Mouse (Mus musculus) thymus, adult 2 months (tissue): Measurements from ENCODE around the gene Mynn. TPM values are rescaled to one million over a fixed set of nuclear protein-coding genes. Genes with fewer than 3 reads are reported as not detected.

Experiments used
- DNase-seq: peaks from one replicate; pipeline ENCODE4 v3.0.0; 2021
- H3K27ac ChIP-seq: fragments of 200-500 bp; 2 replicates; pipeline ENCODE4 v1.5.1; 2012; ENCODE audit warnings: low read length, control low read depth; ENCODE audit not compliant: control insufficient read depth, insufficient read depth
- H3K27me3 ChIP-seq: fragments of 200-500 bp; 2 replicates; pipeline ENCODE4 v1.6.1; 2012; ENCODE audit warnings: mild to moderate bottlenecking, low read length, moderate library complexity, mixed read lengths; ENCODE audit not compliant: control insufficient read depth, insufficient read depth
- H3K36me3 ChIP-seq: fragments of 200-500 bp; 2 replicates; pipeline ENCODE4 v1.6.1; 2012; ENCODE audit warnings: mild to moderate bottlenecking, low read length, moderate library complexity; ENCODE audit not compliant: control insufficient read depth, insufficient read depth
- H3K4me1 ChIP-seq: fragments of 200-500 bp; replicated peaks from 2 replicates; pipeline ENCODE4 v1.6.1; 2012; ENCODE audit warnings: low read length; ENCODE audit not compliant: control insufficient read depth, insufficient read depth
- H3K4me3 ChIP-seq: fragments of 200-500 bp; 2 replicates; pipeline ENCODE4 v1.5.1; 2012; ENCODE audit warnings: mild to moderate bottlenecking, low read length, control low read depth, moderate library complexity; ENCODE audit not compliant: control insufficient read depth, insufficient read depth
- CTCF ChIP-seq: fragments of 200-500 bp; IDR thresholded peaks from 2 replicates; pipeline ENCODE4 v1.5.1; 2012; ENCODE audit warnings: mild to moderate bottlenecking, control low read depth, low read length, moderate library complexity, borderline replicate concordance; ENCODE audit not compliant: control insufficient read depth, poor library complexity, insufficient read depth; ENCODE audit errors: extremely low read depth
- POLR2A ChIP-seq: fragments of 200-500 bp; IDR thresholded peaks from 2 replicates; pipeline ENCODE4 v1.6.1; 2012; ENCODE audit warnings: mild to moderate bottlenecking, low read length, control low read depth, moderate library complexity; ENCODE audit not compliant: control insufficient read depth, poor library complexity, insufficient read depth; ENCODE audit errors: extremely low read depth
- WGBS: fragments of 180-500 bp; shearing (Covaris S2); methylation state at CpG from one replicate; pipeline ENCODE4 v1.1.7; 2018; 5-methylcytosine and 5-hydroxymethylcytosine counted together
- polyA plus RNA-seq: library from polyadenylated mRNA; depleted of rRNA; stranded (reverse); fragments of >200 nt; gene quantifications from 2 replicates; pipeline ENCODE4 v1.2.3, GENCODE M21; 2012

Gene Mynn
- polyA plus RNA-seq, 1 experiment: 14.0 TPM

DNA sequence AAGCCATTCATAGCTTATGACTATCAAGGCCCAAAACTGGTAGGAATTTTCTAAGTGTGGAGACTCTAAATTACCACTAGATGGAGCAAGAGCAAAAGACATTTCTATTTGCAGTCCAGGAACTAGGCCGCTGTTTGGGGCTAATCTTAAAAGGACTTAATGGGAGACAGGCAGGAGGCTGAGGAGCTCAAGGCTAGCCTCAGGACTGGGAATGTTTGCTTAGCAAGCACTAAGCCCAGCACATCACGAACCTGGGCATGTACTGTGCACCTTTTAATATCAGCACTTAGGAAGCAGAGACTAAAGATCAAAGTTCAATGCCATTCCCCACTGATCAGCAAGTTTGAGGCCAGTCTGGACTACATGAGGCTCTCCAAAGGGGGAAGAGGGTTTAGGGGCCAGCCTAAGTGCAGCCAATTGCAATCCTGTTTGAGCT is 9.4 kb upstream of the Mynn start:
- no peak for DNase-seq
- Histone ChIP-seq H3K36me3 (no peaks in the 10 kb centered on the region), H3K27me3 (no peaks in the 10 kb centered on the region; the same call in 1 of the 2 replicates), H3K4me1 (no peaks in the 10 kb centered on the region), H3K4me3 (no peak overlapping the region), H3K27ac (no peak overlapping the region)
- TF ChIP-seq POLR2A (no peak), CTCF (no peak)
- WGBS: 5% methylated on average over 2 of the region's 2 CpGs

GRCm38 (mm10) chr3:30593719-30594485 is 8.0 kb upstream of the Mynn start:
- H3K27ac ChIP-seq: no peak overlapping the region
- no peak for DNase-seq
- H3K4me3 ChIP-seq: no peak overlapping the region
- no peaks in the 10 kb centered on the region; the same call in 1 of the 2 replicates for H3K27me3 ChIP-seq
- TF ChIP-seq CTCF (no peak), POLR2A (no peak)
- WGBS: 91% methylated on average over 4 of the region's 4 CpGs
- H3K36me3 ChIP-seq: no peaks in the 10 kb centered on the region
- H3K4me1 ChIP-seq: no peaks in the 10 kb centered on the region

GRCm38 (mm10) chr3:30595111-30595832 is 6.6 kb upstream of the Mynn start:
- Histone ChIP-seq H3K4me1 (peaks cover 7% of the 10 kb centered on the region), H3K27ac (no peak overlapping the region), H3K4me3 (peak overlapping the region; percentile 53), H3K36me3 (no peaks in the 10 kb centered on the region), H3K27me3 (no peaks in the 10 kb centered on the region; the same call in 1 of the 2 replicates)
- 1% methylated on average over 62 of the region's 62 CpGs for WGBS
- TF ChIP-seq POLR2A: no peak
- DNase-seq: no peak

- TF ChIP-seq CTCF (no peak), POLR2A (no peak)
- Histone ChIP-seq H3K4me1 (peaks cover 7% of the 10 kb centered on the region), H3K27ac (no peak overlapping the region), H3K4me3 (no peak overlapping the region), H3K27me3 (no peaks in the 10 kb centered on the region; the same call in 1 of the 2 replicates), H3K36me3 (no peaks in the 10 kb centered on the region)
- DNase-seq: no peak
- WGBS: 96% methylated on average over 7 of the region's 7 CpGs
Observed at GRCm38 (mm10) chr3:30597271-30597670, 4.6 kb upstream of the Mynn start.

DNA sequence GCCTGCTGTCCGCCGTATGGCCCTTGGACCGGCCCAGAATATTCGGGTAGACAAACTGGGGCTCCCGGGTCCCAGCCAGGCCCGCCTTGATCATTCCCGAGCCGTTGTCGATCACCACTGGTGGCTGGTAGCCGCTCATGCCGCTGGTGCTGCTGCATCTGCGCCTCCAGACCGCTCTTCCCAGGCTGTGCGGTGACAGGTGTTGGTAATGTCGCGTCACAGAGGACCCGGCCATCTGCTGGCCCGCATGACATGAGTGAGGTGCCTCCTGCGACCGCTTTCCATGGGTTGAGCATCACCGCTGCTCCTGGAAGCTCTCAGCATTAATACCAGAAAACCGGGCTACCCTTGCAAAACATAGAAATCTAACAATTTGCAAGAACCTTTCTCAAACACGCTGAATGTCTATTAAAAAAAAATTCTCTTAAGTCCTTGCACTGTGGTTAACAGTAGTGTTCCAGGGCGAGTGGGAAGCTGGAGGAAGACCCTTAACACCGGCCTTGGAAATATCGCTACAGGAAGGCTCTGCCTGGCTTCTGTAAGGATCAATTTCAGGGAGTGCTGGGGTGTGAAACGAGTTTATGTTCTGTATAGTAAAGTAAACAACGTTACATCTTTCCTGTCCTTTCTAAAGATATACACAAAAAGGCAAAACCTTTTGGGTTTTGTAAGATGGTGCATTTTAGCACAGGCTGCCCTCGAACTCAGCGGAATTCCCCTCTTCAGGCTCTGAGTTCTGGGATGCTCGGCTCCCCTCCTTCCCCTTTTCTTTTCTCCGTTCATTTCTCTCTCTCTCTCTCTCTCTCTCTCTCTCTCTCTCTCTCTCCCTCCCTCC is 1.9 kb upstream of the Mynn start, which contains the start of gene Actrt3:
Gene Actrt3 (minus strand): TSS at position 229 of the 835 bp plus-strand sequence.
- 2% methylated on average over 32 of the region's 32 CpGs for WGBS
- DNase-seq: peak; percentile 43
- H3K27ac ChIP-seq: peak within 1 kb of the TSS; percentile 43
- H3K4me3 ChIP-seq: peak within 1 kb of the TSS; percentile 70
- no peak for TF ChIP-seq CTCF
- TF ChIP-seq POLR2A: no peak
- H3K27me3 ChIP-seq: no peaks in the 10 kb centered on the region; the same call in 1 of the 2 replicates
- H3K4me1 ChIP-seq: peaks cover 11% of the 10 kb centered on the region
- no peaks in the 10 kb centered on the region for H3K36me3 ChIP-seq

GRCm38 (mm10) chr3:30600717-30601116 is 1.1 kb upstream of the Mynn start:
- no peak for TF ChIP-seq CTCF
- TF ChIP-seq POLR2A: no peak
- Histone ChIP-seq H3K27ac (peak overlapping the region; percentile 43), H3K4me1 (peaks cover 11% of the 10 kb centered on the region), H3K36me3 (no peaks in the 10 kb centered on the region), H3K4me3 (peak overlapping the region; percentile 70), H3K27me3 (no peaks in the 10 kb centered on the region; the same call in 1 of the 2 replicates)
- peak; percentile 33 for DNase-seq
- under 1% methylated on average over 14 of the region's 14 CpGs for WGBS
